Mouse (Mus musculus) adrenal gland, adult 18-20 months (tissue): Measurements from ENCODE around the gene Apol7e. TPM values are rescaled to one million over a fixed set of nuclear protein-coding genes. Genes with fewer than 3 reads are reported as not detected.
A peak's percentile ranks its signal among the peaks of the same experiment; 100 is the strongest.
"Not testable (repeated sequence)": the region's sequence is repeated elsewhere in the genome, so short reads cannot be mapped to it uniquely, and the experiment has no call there.

Experiments
- DNase-seq, 2 experiments: peaks; one replicate each; pipeline ENCODE4 v3.0.0; 2021 to 2022; ENCODE audit warnings: low spot score in 2 of 2
- total RNA-seq, 2 experiments: library from RNA; stranded (reverse); gene quantifications; 1 replicate in 1 of 2; 2 replicates in 1 of 2; pipeline ENCODE4 v1.2.3; 2021

Gene Apol7e
- total RNA-seq, 2 experiments from 2014 or later = 0.19 TPM; not detected in 1

- no peak for DNase-seq
Observed at GRCm38 (mm10) chr15:77740511-77741297, 42.0 kb downstream of the Apol7e start.

- DNase-seq = not testable (repeated sequence)
Observed at GRCm38 (mm10) chr15:77741556-77741955, 42.9 kb downstream of the Apol7e start.

- no peak for DNase-seq
Observed at GRCm38 (mm10) chr15:77744632-77745031, 46.0 kb downstream of the Apol7e start.

- no peak for DNase-seq
Observed at GRCm38 (mm10) chr15:77745081-77745480, 46.4 kb downstream of the Apol7e start.

- no peak for DNase-seq
Observed at GRCm38 (mm10) chr15:77746326-77746725, 47.7 kb downstream of the Apol7e start.

- DNase-seq = no peak
Observed at GRCm38 (mm10) chr15:77748414-77748813, 49.8 kb downstream of the Apol7e start.

GRCm38 (mm10) chr15:77749717-77750116, 51.1 kb downstream of the Apol7e start:
- no peak for DNase-seq

GRCm38 (mm10) chr15:77750461-77750860, 51.8 kb downstream of the Apol7e start:
- no peak for DNase-seq

GRCm38 (mm10) chr15:77752443-77752842, 53.8 kb downstream of the Apol7e start:
- no peak for DNase-seq

- DNase-seq = no peak
Observed at GRCm38 (mm10) chr15:77755132-77755531, 56.5 kb downstream of the Apol7e start.

- DNase-seq = no peak
Observed at GRCm38 (mm10) chr15:77756081-77756480, 57.4 kb downstream of the Apol7e start.

- peak; percentile 56 for DNase-seq
Observed at GRCm38 (mm10) chr15:77756848-77757247, 58.2 kb downstream of the Apol7e start, which contains the start of gene Apol8. Gene Apol8 (minus strand): TSS chr15:77757003.

GRCm38 (mm10) chr15:77757586-77758226, 59.0 kb downstream of the Apol7e start:
- DNase-seq = no peak

- DNase-seq = no peak
Observed at GRCm38 (mm10) chr15:77760037-77760436, 61.4 kb downstream of the Apol7e start.

GRCm38 (mm10) chr15:77761083-77761482, 62.4 kb downstream of the Apol7e start:
- DNase-seq = peak in 1 of 2 experiments; percentile 47

GRCm38 (mm10) chr15:77761561-77762380, 63.1 kb downstream of the Apol7e start:
- no peak for DNase-seq

GRCm38 (mm10) chr15:77763050-77763449, 64.4 kb downstream of the Apol7e start:
- no peak for DNase-seq

- DNase-seq = peak in 1 of 2 experiments; percentile 34
Observed at GRCm38 (mm10) chr15:77763702-77764101, 65.0 kb downstream of the Apol7e start.

- DNase-seq = no peak
Observed at GRCm38 (mm10) chr15:77764391-77765006, 65.8 kb downstream of the Apol7e start.

- DNase-seq = no peak
Observed at GRCm38 (mm10) chr15:77765484-77766093, 66.9 kb downstream of the Apol7e start.

GRCm38 (mm10) chr15:77766981-77767380, 68.3 kb downstream of the Apol7e start:
- no peak for DNase-seq
